Mouse (Mus musculus) erythroblast, embryonic 14.5 days (primary cell): ENCODE results near the gene Arid3b. TPM values are rescaled to one million over a fixed set of nuclear protein-coding genes. Genes with fewer than 3 reads are reported as not detected.
A peak's percentile ranks its signal among the peaks of the same experiment; 100 is the strongest.

ENCODE experiments used
- H3K27me3 ChIP-seq: 2 replicates; pipeline ENCODE4 v1.6.1; 2012; ENCODE audit warnings: inconsistent platforms; ENCODE audit not compliant: control insufficient read depth
- H3K36me3 ChIP-seq: 2 replicates; pipeline ENCODE4 v1.6.1; 2012; ENCODE audit warnings: mild to moderate bottlenecking, inconsistent platforms; ENCODE audit not compliant: control insufficient read depth
- H3K4me1 ChIP-seq: 2 replicates; pipeline ENCODE4 v1.6.1; 2012; ENCODE audit warnings: inconsistent platforms; ENCODE audit not compliant: control insufficient read depth
- H3K4me3 ChIP-seq: replicated peaks from 2 replicates; pipeline ENCODE3; 2012; ENCODE audit warnings: moderate library complexity, mild to moderate bottlenecking, inconsistent platforms
- H3K9me3 ChIP-seq: 2 replicates; pipeline ENCODE4 v1.6.1; 2012; ENCODE audit warnings: low read length, inconsistent platforms, mixed read lengths; ENCODE audit not compliant: control insufficient read depth
- GATA1 ChIP-seq: IDR thresholded peaks from 2 replicates; pipeline ENCODE4 v1.6.1; 2012; ENCODE audit warnings: low read length, inconsistent platforms, mixed read lengths
- TAL1 ChIP-seq: IDR thresholded peaks from 3 replicates; pipeline ENCODE4 v1.6.1; 2012; ENCODE audit warnings: low read length, inconsistent platforms, mixed read lengths
- polyA plus RNA-seq: library from polyadenylated mRNA; stranded (reverse); fragments of >175 nt; gene quantifications from 2 replicates; pipeline ENCODE4 v1.2.3, GENCODE M21; 2012

Gene Arid3b
- polyA plus RNA-seq, 1 experiment = 1.8 TPM

- H3K27me3 ChIP-seq = no peaks in the 10 kb centered on the region; the same call in 1 of the 2 replicates
- TF ChIP-seq GATA1 = no peak
- no peak for TF ChIP-seq TAL1
- no peaks in the 10 kb centered on the region for H3K4me1 ChIP-seq
- no peaks in the 10 kb centered on the region for H3K9me3 ChIP-seq
- H3K4me3 ChIP-seq = no peak overlapping the region
- no peaks in the 10 kb centered on the region for H3K36me3 ChIP-seq
Observed at GRCm38 (mm10) chr9:57867236-57867635, 30.6 kb upstream of the Arid3b start.

- TF ChIP-seq TAL1 = no peak
- TF ChIP-seq GATA1 = no peak
- Histone ChIP-seq H3K4me1 (no peaks in the 10 kb centered on the region), H3K27me3 (peaks cover 1% of the 10 kb centered on the region; the same call in 1 of the 2 replicates), H3K4me3 (no peak overlapping the region), H3K9me3 (no peaks in the 10 kb centered on the region), H3K36me3 (no peaks in the 10 kb centered on the region)
Observed at GRCm38 (mm10) chr9:57866530-57866929, 29.9 kb upstream of the Arid3b start.

GRCm38 (mm10) chr9:57864336-57864735, 27.7 kb upstream of the Arid3b start:
- no peak overlapping the region for H3K4me3 ChIP-seq
- TF ChIP-seq GATA1 (no peak), TAL1 (no peak)
- H3K27me3 ChIP-seq = peaks cover 2% of the 10 kb centered on the region

GRCm38 (mm10) chr9:57861951-57862471, 25.4 kb upstream of the Arid3b start:
- no peak for TF ChIP-seq GATA1
- no peak for TF ChIP-seq TAL1
- Histone ChIP-seq H3K9me3 (no peaks in the 10 kb centered on the region), H3K27me3 (peaks cover 2% of the 10 kb centered on the region)

More at GRCm38 (mm10) chr9:57864336-57864735, 27.7 kb upstream of the Arid3b start:
- Histone ChIP-seq H3K36me3 (no peaks in the 10 kb centered on the region), H3K9me3 (no peaks in the 10 kb centered on the region), H3K4me1 (no peaks in the 10 kb centered on the region)

GRCm38 (mm10) chr9:57856456-57856855, 19.9 kb upstream of the Arid3b start:
- no peaks in the 10 kb centered on the region for H3K9me3 ChIP-seq
- no peaks in the 10 kb centered on the region for H3K36me3 ChIP-seq
- H3K4me3 ChIP-seq = no peak overlapping the region
- TF ChIP-seq GATA1 (no peak), TAL1 (no peak)
- no peaks in the 10 kb centered on the region for H3K4me1 ChIP-seq
- H3K27me3 ChIP-seq = peaks cover under 1% of the 10 kb centered on the region

More at GRCm38 (mm10) chr9:57861951-57862471, 25.4 kb upstream of the Arid3b start:
- Histone ChIP-seq H3K4me3 (no peak overlapping the region), H3K4me1 (no peaks in the 10 kb centered on the region), H3K36me3 (no peaks in the 10 kb centered on the region)

GRCm38 (mm10) chr9:57854280-57854679, 17.7 kb upstream of the Arid3b start:
- H3K9me3 ChIP-seq = no peaks in the 10 kb centered on the region
- H3K27me3 ChIP-seq = no peaks in the 10 kb centered on the region
- H3K36me3 ChIP-seq = no peaks in the 10 kb centered on the region
- TF ChIP-seq TAL1 (no peak), GATA1 (no peak)
- H3K4me3 ChIP-seq = no peak overlapping the region
- H3K4me1 ChIP-seq = no peaks in the 10 kb centered on the region

- no peak overlapping the region for H3K4me3 ChIP-seq
Observed at GRCm38 (mm10) chr9:57839032-57839431, 2.4 kb upstream of the Arid3b start.

GRCm38 (mm10) chr9:57835841-57836514, 615 bp downstream of the Arid3b start:
- peaks cover 68% of the 10 kb centered on the region for H3K4me1 ChIP-seq
- H3K36me3 ChIP-seq = peaks cover 30% of the 10 kb centered on the region
- H3K9me3 ChIP-seq = no peaks in the 10 kb centered on the region
- no peak for TF ChIP-seq GATA1
- no peak for TF ChIP-seq TAL1
- peaks cover 2% of the 10 kb centered on the region for H3K27me3 ChIP-seq
- H3K4me3 ChIP-seq = peak overlapping the region; percentile 92

More at GRCm38 (mm10) chr9:57839032-57839431, 2.4 kb upstream of the Arid3b start:
- Histone ChIP-seq H3K9me3 (no peaks in the 10 kb centered on the region), H3K4me1 (peaks cover 44% of the 10 kb centered on the region), H3K27me3 (peaks cover 2% of the 10 kb centered on the region), H3K36me3 (peaks cover under 1% of the 10 kb centered on the region)
- no peak for TF ChIP-seq GATA1
- TF ChIP-seq TAL1 = no peak

GRCm38 (mm10) chr9:57834629-57835417, 1.8 kb downstream of the Arid3b start:
- peak overlapping the region; percentile 92 for H3K4me3 ChIP-seq

More at GRCm38 (mm10) chr9:57834629-57835417, 1.8 kb downstream of the Arid3b start:
- peaks cover 40% of the 10 kb centered on the region for H3K36me3 ChIP-seq
- no peaks in the 10 kb centered on the region for H3K9me3 ChIP-seq
- H3K27me3 ChIP-seq = peaks cover 2% of the 10 kb centered on the region
- no peak for TF ChIP-seq GATA1
- no peak for TF ChIP-seq TAL1
- H3K4me1 ChIP-seq = peaks cover 78% of the 10 kb centered on the region
